Mouse (Mus musculus): Measurements from ENCODE around the gene Qser1. TPM values are rescaled to one million over a fixed set of nuclear protein-coding genes. Genes with fewer than 3 reads are reported as not detected.
A peak's percentile ranks its signal among the peaks of the same experiment; 100 is the strongest.

The Qser1 gene
- total RNA-seq, 2 experiments from 2014 or later: 61.7 TPM

DNA sequence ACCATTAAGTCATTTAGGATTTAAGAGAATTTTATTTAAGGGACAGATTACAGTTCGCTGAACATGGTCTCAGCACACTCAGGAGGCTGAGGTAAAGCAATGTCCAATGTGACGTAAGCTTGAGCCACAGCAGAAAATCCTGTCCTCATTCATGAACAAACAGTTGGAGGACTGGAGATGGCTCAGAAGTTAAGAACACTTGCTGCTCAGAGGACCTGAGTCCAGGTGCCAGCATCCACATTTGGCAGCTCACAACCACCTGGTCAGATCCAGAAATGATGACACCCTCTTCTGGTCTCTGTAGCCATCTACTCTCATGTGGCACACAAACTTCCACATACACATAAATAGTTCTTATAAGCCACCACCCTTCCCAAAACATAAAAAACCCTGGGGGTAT, 76.9 kb downstream of the Qser1 start:
- no peak for DNase-seq (ENCODE audit: low spot score)

DNA sequence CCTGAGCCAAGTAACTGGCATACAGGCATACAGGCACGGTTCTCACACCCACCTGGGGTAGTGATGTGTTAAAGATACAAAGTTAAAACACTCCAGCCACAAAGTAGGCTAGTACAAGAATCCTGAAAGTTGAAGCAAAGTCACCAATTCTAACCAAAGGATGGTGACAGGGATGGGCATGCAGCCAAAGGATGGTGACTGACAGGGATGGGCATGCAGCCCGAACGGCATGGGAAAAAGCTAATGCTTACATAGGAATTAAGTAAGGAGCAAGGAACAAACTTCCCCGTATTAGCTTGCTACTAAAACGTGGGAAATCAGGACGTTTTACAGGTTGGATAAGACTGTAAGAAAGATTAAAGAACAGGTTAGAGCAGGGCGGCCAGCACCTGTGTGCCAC, 80.3 kb downstream of the Qser1 start:
- no peak for DNase-seq (ENCODE audit: low spot score)

DNA sequence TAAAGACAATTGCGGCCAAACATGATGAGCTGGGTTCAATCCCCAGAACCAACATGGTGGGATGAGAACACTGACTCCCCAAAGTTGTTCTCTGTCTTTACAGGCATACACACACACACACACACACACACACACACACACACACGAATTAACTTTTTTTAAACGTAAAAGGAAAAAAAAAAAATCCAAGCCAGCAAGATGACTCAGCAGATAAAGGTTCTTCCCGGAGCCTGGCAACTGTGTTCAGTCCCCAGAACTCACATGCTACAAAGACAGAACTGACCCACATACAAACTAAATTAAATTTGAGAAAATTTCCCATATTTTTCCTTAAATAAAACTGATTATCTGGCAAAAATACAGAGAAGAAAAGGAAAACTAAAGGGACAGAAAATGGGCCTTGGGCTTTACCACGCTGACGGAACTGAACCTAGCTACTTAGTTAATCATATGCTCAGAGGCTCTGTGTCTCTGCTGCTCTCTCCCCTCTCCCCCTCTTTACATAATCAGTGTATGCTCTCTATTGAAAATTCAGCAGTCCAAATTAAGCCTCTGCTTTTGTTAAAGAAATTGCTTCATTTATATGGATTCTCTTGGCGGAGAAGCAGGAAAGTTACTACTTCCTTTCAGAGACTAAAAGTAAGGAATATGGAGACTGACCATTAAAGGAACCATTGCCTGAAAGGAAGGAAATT, 83.9 kb downstream of the Qser1 start:
- DNase-seq (ENCODE audit: low spot score): no peak

DNA sequence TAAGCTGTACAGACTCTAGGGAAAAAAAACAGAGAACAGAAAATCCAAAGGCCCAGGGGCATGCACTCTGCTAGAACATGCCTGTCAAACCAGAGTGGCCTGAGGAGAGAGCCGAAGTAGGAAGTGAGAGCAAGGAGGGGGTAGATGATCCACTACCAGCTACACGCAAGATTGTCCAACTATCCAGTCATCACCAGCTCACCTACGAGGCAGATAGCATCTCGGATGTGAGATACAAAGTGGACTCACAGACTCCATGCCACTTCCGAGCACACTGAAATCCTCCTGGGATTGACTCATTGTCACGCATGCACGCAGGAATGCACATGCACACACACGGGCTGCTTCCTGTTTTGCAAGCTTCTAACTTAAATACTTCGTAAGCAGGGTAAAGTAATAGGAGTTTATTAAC, 84.5 kb downstream of the Qser1 start:
- DNase-seq (ENCODE audit: low spot score): no peak

DNA sequence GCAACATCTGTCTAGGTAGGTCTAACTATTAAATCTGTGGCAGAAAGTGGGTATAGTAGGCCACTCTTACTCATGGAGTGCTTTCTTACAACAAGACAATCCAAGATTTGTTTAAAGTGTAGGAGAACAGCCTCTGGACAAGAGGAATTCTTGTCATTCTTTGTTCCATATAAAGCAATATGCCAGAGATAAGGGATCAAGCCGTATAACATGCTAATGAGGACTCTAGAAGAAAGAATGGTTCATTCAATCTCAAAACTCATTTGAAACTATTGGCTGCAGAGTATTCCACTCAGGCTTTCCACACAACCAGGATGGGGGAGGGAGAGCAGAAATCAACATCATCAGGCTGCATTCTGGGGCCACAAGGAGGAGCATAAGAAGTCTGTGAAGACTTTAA, 89.2 kb downstream of the Qser1 start:
- DNase-seq (ENCODE audit: low spot score): no peak

DNA sequence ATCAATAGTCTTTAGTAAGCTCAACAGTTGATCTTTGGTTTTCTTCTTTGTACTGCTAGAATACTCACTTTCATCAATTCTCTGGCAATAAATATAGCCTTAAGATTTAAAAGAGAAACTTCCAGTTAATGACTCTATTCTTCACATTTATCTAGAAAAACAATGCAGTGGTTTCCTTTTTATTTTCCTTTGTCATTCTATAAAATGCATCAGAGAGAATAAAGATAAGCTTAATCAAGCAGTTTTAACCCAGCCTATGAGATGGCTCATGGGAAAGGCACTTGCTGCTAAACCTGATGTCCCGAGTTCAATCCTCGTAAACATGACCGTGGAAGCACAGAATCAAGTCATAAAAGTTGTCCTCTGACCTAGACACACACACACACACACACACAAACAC, 94.5 kb downstream of the Qser1 start:
- DNase-seq (ENCODE audit: low spot score): no peak

DNA sequence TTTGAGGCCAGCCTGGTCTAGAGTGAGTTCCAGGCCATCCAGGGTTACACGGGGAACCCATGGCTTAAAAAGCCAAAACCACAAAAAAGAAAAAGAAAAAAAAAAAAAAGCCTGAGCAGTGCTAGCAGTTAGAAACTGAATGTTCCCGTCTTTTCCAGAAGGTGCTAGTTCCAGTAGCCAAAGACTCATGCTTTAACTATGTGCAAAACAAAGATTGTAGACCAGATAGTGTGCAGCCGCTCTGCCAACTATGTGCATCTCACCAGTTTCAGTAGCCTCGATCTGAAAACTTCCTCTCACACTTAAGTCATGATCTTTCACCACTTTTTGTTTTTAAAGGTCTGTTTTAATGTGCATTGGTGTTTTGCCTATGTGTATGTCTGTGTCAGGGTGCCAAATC, 98.7 kb downstream of the Qser1 start:
- DNase-seq (ENCODE audit: low spot score): no peak

DNA sequence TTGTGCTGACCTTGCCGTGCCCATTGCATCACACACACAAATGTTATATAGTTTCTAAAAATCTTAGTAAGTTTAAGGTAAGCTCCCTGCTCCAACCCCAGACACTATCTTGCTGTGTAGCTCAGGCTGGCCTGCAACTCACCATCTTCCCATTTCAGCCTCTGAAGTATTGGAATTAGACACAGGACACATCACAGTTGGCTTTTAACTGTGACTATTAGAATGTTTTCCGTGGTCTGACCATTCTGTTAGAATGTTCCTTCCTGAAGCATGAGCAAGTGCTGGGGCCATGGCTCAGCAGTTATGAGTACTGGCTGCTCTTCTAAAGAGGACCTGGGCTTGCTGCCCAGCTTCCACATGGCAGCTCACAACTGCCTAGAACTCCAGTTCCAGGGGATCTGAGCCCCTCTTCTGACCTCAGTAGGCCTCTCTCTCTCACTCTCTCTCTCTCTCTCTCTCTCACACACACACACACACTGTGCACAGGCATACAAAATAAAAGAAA, 99.3 kb downstream of the Qser1 start:
- DNase-seq (ENCODE audit: low spot score): peak; percentile 23

DNA sequence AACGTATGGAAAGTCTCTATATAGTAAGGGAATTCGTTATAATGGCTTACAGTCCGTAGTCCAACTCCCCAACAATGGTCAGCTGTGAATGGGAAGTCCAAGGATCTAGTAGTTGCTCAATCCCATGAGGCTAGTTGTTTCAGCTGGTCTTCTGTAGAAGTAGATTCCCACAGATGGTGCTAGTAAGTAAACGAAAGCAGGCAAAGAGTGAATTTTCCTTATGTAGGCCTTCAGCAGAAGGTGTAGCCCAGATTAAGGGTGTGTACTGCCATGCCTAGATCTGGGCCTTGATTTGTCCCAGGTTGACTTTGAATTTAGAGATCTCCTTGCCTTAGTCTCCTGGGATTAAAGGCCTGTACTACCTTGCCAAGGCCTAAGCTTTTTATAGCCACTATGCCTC, 100.3 kb downstream of the Qser1 start, which contains the start of gene Pin1rt1:
Pin1rt1 (minus strand) TSS at position 101 of the 400 bp plus-strand sequence.
- DNase-seq (ENCODE audit: low spot score): no peak

DNA sequence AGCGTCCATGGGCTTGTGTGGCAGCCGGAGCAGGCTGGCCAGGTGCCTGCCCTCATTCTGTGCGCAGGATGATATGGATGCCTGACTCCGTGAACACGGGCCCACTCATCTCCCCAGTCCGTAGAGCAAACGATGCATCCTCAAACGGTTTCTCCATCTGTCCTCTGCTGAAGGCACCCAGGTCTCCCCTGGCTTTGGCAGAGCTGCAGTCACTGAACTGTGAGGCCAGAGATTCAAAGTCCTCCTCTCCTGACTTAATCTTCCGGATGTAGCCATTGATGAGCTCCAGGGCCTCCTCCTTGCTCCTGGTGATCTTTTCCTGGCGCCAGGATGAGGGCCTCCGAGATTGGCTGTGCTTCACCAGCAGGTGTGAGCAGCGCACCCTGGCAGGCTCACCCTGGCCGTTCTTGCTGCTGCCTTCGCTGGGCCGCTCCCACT, 102.3 kb downstream of the Qser1 start:
- DNase-seq (ENCODE audit: low spot score): peak; percentile 20

DNA sequence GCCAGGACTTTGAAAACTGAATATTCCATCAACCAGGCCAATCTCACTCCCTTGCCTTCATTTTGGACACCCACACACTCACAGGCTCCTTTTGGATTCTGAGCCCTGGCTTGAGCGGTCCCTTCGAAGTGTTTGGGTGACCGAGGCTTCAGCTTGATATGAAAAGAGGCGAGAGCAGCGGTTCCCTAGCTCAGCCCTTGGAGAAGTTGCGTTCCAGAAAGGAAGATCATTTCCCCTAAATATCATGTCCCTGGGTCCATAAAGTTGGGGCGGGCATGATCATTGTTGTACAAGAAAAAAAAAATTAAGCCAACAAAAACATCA, 104.1 kb downstream of the Qser1 start:
- no peak for DNase-seq (ENCODE audit: low spot score)

DNA sequence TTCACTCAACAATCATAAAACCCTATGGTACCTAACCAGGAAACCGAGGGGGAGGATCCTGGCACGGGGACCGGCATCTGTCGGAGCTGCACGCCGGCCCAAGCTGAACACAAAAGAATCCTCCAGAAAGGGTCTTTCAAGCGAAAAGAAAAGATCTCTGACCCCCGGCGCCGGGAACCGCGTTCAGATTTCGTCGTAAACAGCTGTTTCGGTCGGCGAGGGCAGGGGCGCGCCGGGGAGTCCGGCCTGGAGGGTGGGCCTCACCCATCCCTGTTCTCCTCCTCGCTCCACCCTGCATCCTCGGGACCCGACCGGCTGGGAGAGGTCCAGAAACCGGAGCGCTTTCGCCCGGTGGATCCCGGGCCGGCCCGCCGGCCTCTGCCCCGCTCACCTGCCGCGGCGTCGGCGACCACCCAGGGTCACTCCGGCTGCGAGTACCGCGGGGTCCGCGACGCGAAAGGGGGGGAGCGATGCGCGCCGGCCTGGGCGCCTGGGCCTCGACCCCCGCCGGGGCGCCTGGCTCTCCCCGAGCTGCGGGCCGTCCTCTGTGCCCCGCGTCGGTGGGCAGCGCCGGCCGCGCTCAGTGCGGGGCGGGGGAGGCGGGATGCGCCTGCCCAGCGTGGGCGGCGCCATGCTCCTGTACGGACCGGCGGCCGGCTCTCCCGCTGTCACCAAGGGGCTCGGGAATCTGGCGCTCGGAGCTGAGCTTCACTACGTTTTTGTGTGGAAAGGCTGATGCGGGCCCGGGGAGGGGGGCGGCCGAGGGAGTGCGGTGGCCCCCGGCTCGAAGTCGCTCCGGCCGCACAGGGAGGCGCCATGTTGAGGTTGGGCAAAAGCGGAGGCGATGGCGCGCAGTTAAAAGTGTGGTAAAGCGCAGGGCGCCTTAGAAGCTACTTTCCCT, 104.7 kb downstream of the Qser1 start, which contains the start of gene Tcp11l1:
Tcp11l1 (minus strand) TSS at position 585 of the 901 bp plus-strand sequence.
- DNase-seq (ENCODE audit: low spot score): peak; percentile 55

DNA sequence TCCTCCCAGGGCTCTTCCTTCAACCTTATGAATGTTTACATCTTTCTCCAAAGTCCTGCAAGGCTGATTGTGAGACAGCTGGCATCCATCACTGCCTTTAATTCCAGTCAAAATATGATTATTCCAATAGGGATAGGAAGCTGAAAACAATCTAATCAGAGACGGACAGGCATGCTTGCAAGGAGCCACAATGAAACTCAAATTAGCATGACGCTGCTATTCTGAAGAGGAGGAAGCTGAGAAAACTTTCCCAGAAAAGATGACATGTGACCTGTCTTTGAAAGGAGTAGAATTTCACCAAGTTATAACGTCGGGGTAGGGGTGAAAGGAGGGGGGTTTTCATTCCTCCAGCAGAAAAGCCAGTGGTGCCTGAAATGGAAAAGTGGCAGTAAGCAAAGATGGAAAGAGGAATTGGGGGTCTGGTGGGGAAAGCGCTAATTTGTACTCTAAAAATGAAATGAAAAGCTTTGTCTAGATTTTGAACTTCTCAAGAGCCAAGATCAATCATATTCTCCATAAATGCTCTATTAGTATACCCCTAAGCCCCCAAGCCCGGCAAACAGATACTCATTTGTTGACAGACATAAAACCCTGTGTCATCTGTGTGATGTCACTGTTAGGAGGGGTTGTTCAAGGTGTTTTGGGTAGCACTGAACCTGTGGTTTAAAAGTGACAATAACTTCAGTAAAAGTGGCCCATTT, 105.7 kb downstream of the Qser1 start:
- no peak for DNase-seq (ENCODE audit: low spot score)

DNA sequence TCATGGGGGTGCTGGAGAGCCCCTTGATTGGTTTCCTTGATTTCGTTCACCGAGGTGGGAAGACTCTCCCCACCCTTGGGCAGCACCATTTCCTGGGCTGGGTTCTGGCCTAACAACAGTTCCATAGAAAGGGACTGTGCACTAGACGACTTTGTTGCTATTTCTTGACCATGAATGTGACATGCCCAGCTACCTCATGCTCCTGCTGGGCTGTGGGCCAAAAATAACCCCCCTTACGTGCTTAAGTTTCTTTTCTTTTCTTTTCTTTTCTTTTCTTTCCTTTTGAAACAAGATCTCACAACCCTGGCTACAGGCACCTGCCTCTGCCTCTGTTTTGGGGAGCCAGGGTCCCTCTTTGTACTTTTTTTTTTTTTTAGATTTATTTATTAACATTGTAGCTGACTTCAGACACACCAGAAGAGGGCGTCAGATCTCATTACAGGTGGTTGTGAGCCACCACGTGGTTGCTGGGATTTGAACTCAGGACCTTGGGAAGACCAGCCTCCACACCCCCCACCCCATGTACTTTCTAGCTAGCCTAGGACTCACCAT, 106.7 kb downstream of the Qser1 start:
- no peak for DNase-seq (ENCODE audit: low spot score)

Other genes with a start within 250 kb of the Qser1 start
- gene Cstf3, start 226.2 kb downstream of the Qser1 start, total RNA-seq (2021): 1 to 10 TPM; 7.3 to 9.5 TPM
- 10 to 100 TPM in 1 of 2 experiments, 1 to 10 TPM in 1; 7.1 to 10.8 TPM for gene Tcp11l1, start 104.6 kb downstream of the Qser1 start, total RNA-seq (2021)
- not detected for gene Pin1rt1, start 100.4 kb downstream of the Qser1 start, total RNA-seq (2021)
- 1 to 10 TPM; 1.6 to 2.0 TPM for gene Depdc7, start 73.9 kb downstream of the Qser1 start, total RNA-seq (2021)
- gene Prrg4, start 33.1 kb upstream of the Qser1 start, total RNA-seq (2021): under 1 TPM; 0.21 to 0.33 TPM
- 1 to 10 TPM; 3.1 to 4.5 TPM for gene Ccdc73, start 51.0 kb upstream of the Qser1 start, total RNA-seq (2021)
- 100 to 1,000 TPM in 1 of 2 experiments, 10 to 100 TPM in 1; 91.6 to 101 TPM for gene Eif3m, start 200.3 kb upstream of the Qser1 start, total RNA-seq (2021)

All from gastrocnemius, adult 18-20 months (tissue).